Mouse (Mus musculus) lung, postnatal 25 days (tissue): ENCODE data around the gene Foxred1.

Source experiments
- DNase-seq: peaks from one replicate; pipeline ENCODE4 v3.0.0; 2022; ENCODE audit warnings: low spot score

Foxred1 gene

DNA sequence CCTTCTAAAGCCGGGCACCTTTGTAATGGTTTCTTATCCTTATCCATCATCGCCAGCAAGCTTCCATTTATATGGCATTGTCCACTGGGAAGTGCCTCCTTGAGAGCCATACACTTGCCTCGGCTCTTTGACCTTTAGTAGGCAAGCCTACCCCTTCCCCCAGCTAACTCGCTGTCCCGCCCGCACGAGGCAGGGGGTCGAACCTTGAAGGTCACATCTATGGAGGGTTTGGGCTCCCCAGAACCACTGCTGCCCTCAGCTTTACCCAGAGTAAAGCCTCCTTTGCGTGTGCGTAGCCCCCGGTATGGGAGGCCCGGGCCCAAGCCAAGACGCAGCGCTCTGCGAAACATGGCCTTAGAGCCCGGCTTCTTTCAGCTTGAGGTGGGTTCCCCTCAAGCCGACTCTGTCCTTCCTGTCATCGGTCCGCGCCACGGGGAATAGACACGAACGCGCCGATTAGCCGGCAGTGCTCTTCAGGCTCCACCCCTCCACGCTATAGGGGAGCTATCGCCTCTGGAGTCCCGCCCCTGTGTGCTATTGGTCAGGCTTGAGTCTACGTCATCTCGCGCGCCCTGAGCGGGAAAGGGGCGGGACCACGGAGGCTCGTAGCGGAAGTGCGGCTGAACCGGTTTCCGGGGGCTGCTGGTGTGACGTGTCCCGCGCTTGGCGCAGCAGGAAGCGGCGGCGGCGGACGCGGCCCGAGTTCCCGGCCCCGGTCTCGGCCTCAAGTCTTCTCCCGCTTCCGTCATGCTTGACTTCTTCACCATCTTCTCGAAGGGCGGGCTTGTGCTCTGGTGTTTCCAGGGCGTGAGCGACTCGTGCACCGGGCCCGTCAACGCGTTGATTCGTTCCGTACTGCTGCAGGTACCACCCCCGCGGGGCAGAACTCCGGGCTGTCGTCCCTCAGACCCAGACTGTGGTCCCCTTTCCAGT lies at the start of gene Foxred1:
TSS of gene Foxred1 (minus strand) at position 514 of the 933 bp plus-strand sequence.
- DNase-seq = peak; percentile 99

DNA sequence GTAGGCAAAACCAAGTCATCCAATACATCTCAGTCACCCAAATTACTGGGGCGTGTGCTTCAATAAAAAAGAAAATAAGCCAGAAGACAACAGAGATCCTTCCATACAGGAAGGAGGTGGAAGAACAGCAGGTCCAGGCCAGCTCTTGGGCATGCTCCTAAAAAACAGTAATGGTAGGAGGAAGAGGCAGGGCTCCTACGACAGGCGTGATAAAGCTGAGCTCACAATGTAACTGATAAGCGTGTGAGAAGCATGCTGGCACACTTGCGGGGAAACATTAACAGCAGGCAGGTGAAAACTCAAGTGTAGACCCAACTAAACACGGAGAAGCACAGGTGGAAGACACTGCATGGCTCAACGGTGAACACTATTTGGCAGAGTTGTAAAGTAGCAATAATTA lies 46.5 kb upstream of the Foxred1 start:
- no peak for DNase-seq

GRCm38 (mm10) chr9:35249476-35249875 lies 38.6 kb upstream of the Foxred1 start:
- DNase-seq = no peak

DNA sequence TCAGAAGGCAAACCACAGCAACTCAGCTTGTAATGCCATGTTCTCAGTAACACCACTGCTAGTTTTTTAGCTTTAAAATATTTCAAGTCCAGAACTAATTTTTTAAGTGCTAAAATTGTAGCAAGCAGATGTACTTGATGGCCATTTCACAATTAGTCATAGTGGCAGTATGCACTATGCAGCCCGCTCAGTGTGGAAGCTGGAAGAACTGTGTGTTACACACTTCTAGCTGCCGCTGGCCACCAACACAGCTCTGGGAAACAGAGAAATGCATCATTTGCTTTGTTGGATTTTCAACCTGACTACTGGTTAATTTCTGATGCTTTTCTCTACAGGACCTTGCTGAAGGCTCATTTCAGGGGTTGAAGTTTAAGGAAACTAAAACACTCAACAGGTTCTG lies 36.5 kb upstream of the Foxred1 start:
- no peak for DNase-seq

- peak; percentile 7 for DNase-seq
These were observed 28.9 kb upstream of the Foxred1 start for GRCm38 (mm10) chr9:35239734-35240133.

DNA sequence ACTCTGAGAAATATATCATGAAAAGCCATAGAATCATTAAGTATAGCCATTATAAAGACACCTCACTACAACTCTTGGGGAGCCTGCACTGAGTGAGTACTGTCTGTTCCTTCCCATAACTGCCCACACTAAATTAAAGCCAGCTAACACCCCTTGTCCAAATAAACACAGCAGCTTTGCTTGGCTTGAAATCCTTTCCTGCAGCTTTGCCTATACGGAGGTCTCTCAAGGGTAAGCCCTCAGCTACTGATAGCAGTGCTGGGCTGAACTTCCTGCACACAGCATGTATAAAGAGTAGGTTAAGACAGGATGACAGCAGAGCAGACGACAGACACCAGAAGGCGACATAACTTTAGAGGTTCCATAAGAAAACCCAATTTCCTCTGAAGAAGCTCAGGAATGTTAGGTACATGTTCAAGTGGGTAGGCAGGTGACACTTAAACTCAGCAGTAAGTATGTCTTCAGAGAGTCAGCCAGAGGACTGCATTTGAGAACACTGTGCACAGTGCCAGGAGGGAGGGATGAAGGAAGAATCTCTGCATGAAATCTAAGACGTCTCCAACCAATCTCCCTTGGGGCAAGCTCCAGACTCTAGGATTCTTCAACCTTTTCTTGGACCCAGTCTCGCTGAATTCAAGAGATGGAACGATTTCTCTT lies 28.2 kb upstream of the Foxred1 start:
- peak; percentile 27 for DNase-seq

GRCm38 (mm10) chr9:35238371-35238770 lies 27.5 kb upstream of the Foxred1 start:
- no peak for DNase-seq

- no peak for DNase-seq
These were observed 25.1 kb upstream of the Foxred1 start for GRCm38 (mm10) chr9:35235996-35236395.

DNA sequence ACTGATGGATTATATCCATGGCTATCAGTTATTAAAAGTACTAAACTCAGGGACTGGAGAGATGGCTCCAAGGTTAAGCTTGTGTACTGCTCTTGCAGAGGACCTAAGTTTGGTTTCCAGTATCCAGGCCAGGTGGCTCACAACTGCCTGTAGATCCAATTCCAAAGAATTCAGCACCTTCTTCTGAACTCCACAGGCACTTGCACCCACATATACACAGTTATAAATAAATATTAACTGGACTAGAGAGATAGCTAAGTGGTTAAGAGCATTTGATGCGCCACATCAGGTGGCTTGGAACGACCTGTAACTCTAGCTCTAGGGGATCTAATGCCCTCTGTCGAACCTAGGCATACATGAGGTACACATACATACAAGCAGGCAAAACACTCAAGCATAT lies 17.8 kb upstream of the Foxred1 start:
- DNase-seq = no peak

- DNase-seq = no peak
These were observed 12.6 kb upstream of the Foxred1 start for GRCm38 (mm10) chr9:35223466-35223865.

DNA sequence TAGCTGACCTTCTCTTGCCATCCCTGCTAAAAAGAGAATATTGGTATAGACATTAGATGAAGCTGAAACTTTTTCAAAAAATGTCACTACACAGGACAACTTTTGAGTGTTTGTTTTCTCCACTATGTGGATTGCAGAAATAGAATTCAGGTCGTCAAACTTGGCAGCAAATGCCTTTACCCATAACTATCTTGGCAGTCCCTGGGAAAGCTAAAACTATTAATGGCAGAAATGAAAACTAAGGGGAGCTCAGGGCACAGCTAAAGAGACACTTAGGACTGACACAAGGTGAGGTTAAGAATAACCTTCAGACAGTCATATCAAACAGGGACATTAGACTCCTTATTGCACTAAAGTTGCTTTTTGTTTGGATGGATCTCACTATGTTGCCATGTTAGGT lies 7.1 kb upstream of the Foxred1 start:
- no peak for DNase-seq

DNA sequence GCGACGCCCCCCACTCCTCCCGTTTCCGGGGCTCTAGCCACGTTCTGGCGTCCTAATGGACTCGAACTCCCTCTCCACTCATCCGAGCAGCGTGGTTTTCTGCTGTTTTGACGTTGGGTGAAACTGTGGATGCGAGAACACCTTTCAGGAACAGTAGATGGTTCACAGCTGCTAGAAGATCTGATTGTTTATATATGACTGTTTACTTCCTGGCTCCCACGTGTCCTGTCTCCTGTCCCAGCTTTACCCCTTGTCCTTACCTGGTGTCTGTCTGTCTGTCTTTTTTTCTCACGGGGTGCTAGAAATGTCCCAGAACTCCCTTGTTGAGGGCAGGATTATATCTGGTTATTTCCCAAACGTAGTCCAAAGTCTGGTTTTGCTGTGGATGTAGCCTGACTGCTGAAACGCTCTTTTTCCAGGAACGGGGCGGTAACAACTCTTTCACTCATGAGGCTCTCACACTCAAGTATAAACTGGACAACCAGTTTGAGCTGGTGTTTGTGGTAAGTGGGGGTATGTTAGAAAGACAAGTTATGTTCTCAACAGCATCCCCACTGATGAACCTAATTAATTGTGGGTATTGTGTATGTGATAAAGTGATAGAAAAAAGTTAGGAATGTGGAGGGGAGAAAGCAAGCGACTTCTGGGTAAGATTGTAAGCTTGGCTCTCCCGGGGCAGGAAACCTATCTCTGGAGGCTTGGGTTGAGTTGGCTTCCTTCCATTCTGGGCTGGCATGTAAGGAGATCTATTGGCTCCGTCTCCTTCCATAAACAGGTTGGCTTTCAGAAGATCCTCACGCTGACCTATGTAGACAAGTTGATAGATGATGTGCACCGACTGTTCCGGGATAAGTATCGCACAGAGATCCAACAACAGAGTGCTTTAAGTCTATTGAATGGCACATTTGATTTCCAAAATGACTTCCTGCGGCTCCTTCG lies 987 bp upstream of the Foxred1 start:
- DNase-seq = no peak

- no peak for DNase-seq
These were observed 6.4 kb downstream of the Foxred1 start for GRCm38 (mm10) chr9:35204421-35204820.

GRCm38 (mm10) chr9:35203536-35203935 lies 7.3 kb downstream of the Foxred1 start:
- DNase-seq = peak; percentile 30

DNA sequence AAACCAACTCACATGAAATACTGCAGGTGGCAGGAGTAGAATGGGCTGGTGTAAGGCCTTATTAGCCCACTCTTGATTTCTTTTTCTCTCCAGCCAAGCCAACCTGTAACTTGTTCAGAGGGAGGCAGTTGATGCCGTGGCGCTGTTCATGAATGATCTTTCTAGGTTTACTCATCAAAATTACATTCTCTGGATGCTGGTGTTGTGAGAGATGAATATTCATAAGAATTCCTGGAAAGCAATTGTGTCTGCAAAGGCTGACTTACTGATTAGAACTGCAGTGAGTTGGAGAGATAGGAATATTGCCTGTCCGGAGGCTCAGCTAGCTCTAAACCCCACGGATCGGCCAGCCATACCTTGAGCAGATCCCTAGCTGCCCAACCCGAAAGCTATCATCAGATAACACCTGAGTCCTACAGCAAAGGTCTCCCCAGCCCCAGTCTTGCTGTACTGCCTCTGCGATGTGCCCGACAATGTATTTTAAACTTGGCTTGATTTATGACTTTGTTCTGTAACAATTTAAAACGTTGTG lies 10.3 kb downstream of the Foxred1 start:
- DNase-seq = no peak

DNA sequence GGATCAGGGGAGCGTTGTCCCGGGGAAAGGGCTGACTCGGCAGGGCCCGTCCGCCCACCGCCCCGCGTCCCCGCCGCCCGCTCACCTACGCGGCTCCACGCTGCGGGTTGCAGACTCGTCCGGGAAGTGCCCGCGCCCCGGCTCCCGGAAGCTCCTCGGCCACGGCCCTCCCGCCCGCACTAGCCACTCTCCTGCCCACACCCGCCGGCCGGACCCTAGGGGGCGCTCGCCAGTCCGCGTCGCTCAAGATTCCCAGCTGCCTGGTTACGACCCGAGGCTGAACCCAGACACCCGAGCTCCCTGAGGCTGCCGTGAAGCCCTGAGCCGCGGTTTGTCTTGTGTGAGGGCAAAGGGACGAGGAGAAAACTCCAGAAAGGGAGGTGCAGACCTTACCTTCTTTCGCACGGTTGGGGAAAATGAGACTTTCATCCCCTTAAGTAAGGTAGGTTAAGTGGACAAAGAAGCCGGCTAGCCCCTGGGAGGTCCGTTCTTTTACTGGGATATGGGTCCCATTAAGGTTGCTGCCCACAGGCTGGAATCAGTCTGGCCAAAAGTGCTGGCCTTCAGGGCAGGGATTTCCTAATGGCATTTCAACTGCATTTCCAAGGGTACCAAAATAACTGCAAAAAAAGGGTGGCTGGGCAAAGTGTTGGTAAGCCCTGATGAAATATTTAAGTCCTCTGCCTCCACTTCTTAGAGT lies 10.9 kb downstream of the Foxred1 start, which contains the start of the genes Srpr and Tirap:
TSS of gene Srpr (plus strand) at position 404 of the 700 bp plus-strand sequence.
TSS of gene Tirap (minus strand) at position 520 of the 700 bp plus-strand sequence.
- peak; percentile 93 for DNase-seq

- no peak for DNase-seq
These were observed 11.7 kb downstream of the Foxred1 start for GRCm38 (mm10) chr9:35198945-35199771.

- no peak for DNase-seq
These were observed 12.5 kb downstream of the Foxred1 start for GRCm38 (mm10) chr9:35198351-35198750.

GRCm38 (mm10) chr9:35197625-35198024 lies 13.2 kb downstream of the Foxred1 start:
- DNase-seq = no peak

DNA sequence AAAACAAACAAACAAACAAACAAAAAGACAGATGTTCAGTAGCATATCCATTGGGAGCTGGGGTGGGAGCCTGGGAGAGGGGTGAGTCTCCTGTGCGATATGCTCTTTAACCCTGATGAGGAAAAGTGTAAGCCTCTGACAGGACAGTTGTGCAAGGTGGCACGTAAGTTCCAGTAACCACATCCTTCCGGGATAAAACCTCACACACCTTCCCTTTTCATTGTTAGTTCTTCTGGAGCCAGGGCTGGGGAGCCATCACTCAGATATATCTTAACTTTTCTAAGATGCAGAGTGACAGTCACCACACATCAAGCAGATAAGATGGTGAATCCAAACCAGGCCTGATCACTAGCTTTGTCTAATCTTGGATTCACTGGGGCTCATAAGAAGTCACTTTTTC lies 16.8 kb downstream of the Foxred1 start:
- no peak for DNase-seq
